Mouse (Mus musculus) limb, embryonic 12.5 days (tissue): Measurements from ENCODE around the gene Dtnb. TPM values are rescaled to one million over a fixed set of nuclear protein-coding genes. Genes with fewer than 3 reads are reported as not detected.

ENCODE experiments used
- ATAC-seq: fragments of 200-750 bp; cut with Nextera tagmentation; 2 replicates; pipeline ENCODE4 v1.8.0; 2017; ENCODE audit warnings: low read depth, moderate TSS enrichment; ENCODE audit not compliant: insufficient number of reproducible peaks, insufficient read depth, low FRiP score, low TSS enrichment
- H3K27ac ChIP-seq: fragments of 300-500 bp; sonication (generic); 2 replicates; pipeline ENCODE4 v1.5.1; 2016; ENCODE audit warnings: mild to moderate bottlenecking, moderate library complexity
- H3K27me3 ChIP-seq: fragments of 300-500 bp; sonication (generic); 2 replicates; pipeline ENCODE4 v1.6.1; 2016; ENCODE audit warnings: mild to moderate bottlenecking, moderate library complexity
- H3K36me3 ChIP-seq: fragments of 300-500 bp; sonication (generic); 2 replicates; pipeline ENCODE4 v1.6.1; 2016; ENCODE audit warnings: mild to moderate bottlenecking, moderate library complexity
- H3K4me1 ChIP-seq: fragments of 300-500 bp; sonication (generic); replicated peaks from 2 replicates; pipeline ENCODE4 v1.6.1; 2016
- H3K4me2 ChIP-seq: fragments of 300-500 bp; sonication (generic); 2 replicates; pipeline ENCODE4 v1.6.1; 2016; ENCODE audit warnings: mild to moderate bottlenecking, moderate library complexity
- H3K4me3 ChIP-seq: fragments of 300-500 bp; sonication (generic); replicated peaks from 2 replicates; pipeline ENCODE4 v1.5.1; 2016; ENCODE audit warnings: mild to moderate bottlenecking
- H3K9ac ChIP-seq: fragments of 300-500 bp; sonication (generic); replicated peaks from 2 replicates; pipeline ENCODE4 v1.6.1; 2016; ENCODE audit warnings: mild to moderate bottlenecking, moderate library complexity
- H3K9me3 ChIP-seq: fragments of 300-500 bp; sonication (generic); 2 replicates; pipeline ENCODE4 v1.6.1; 2016; ENCODE audit warnings: mild to moderate bottlenecking, moderate library complexity
- WGBS: fragments of 180-500 bp; shearing (Covaris S2); methylation state at CpG from one replicate; pipeline ENCODE4 v1.1.7; 2016; 5-methylcytosine and 5-hydroxymethylcytosine counted together
- polyA plus RNA-seq: library from polyadenylated mRNA; unstranded; fragments of >200 nt; fragmentation: Nextera tagmentation; extraction: Ambion mirVana; gene quantifications from 2 replicates; pipeline ENCODE4 v1.2.1, GENCODE M21; 2016

Gene Dtnb
- polyA plus RNA-seq, 1 experiment from 2014 or later, result 47.6 TPM

DNA sequence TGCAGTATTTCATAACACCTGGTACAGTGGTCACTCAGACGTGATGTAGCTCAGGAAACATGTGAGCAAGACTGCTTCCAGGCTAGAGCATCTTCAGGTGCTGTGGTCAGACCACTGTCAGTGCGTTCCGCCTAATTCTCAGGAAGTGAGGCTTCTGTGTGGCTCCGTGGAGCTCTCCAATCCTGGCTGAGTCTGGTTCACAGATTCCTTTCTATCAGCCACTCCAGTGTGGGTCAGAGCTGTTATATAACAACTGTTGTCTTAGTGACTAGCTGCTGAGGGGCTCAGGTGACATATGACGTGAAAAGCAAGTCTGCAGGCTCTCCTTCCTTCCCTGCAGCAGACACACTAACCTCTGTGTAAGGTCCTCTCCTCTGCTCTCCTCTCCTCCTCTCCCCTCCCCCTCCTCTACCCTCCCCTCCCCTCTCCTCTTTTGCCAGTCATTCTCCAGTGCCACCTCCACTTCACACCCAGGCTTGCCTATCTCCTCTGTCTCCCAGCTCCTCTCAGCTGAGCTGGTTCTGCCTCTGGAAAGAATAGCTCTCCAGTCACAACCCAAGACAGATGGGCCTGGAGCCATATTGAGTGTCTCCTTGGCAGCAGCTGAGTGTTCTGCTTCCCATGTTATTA lies 23.5 kb upstream of the Dtnb start:
- no peak overlapping the region for H3K9ac ChIP-seq
- no peaks in the 10 kb centered on the region for H3K9me3 ChIP-seq
- H3K36me3 ChIP-seq, result no peaks in the 10 kb centered on the region
- H3K4me1 ChIP-seq, result peaks cover 17% of the 10 kb centered on the region; the same call in 1 of the 2 replicates
- H3K27me3 ChIP-seq, result no peaks in the 10 kb centered on the region
- no peak overlapping the region for H3K27ac ChIP-seq
- WGBS, result 47% methylated on average over 5 of the region's 5 CpGs
- ATAC-seq, result no peak
- no peak overlapping the region for H3K4me2 ChIP-seq
- no peak overlapping the region for H3K4me3 ChIP-seq

DNA sequence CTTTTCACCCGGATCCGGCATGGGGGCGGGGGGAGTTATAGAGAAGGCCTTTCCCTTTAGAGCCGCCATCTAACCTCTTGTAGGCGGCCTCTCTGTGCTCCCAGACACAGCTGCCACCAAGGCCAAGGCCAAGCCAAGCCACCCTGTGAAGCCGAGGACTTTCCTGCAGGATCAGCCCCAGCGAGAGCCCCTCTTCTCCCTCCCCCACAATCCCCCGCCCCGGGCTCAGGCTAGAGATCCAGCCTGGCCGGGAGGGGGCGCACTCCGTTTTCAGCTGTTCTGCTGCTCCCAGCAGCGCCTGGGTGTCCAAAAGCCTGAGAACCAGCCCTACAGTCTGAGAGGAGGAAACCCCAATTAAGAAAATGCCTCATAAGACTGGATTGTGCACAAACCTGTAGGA lies 21.9 kb upstream of the Dtnb start:
- 8% methylated on average over 13 of the region's 13 CpGs for WGBS
- H3K4me1 ChIP-seq, result peaks cover 17% of the 10 kb centered on the region; the same call in 1 of the 2 replicates
- H3K4me2 ChIP-seq, result peak overlapping the region; percentile 24; the same call in 1 of the 2 replicates
- ATAC-seq, result 0 out of 2 replicates have a peak, but pooled peaks have one; percentile 56
- H3K9ac ChIP-seq, result no peak overlapping the region; the same call in 1 of the 2 replicates
- no peak overlapping the region for H3K27ac ChIP-seq
- H3K9me3 ChIP-seq, result no peaks in the 10 kb centered on the region
- H3K36me3 ChIP-seq, result no peaks in the 10 kb centered on the region
- H3K27me3 ChIP-seq, result no peaks in the 10 kb centered on the region
- H3K4me3 ChIP-seq, result no peak overlapping the region

DNA sequence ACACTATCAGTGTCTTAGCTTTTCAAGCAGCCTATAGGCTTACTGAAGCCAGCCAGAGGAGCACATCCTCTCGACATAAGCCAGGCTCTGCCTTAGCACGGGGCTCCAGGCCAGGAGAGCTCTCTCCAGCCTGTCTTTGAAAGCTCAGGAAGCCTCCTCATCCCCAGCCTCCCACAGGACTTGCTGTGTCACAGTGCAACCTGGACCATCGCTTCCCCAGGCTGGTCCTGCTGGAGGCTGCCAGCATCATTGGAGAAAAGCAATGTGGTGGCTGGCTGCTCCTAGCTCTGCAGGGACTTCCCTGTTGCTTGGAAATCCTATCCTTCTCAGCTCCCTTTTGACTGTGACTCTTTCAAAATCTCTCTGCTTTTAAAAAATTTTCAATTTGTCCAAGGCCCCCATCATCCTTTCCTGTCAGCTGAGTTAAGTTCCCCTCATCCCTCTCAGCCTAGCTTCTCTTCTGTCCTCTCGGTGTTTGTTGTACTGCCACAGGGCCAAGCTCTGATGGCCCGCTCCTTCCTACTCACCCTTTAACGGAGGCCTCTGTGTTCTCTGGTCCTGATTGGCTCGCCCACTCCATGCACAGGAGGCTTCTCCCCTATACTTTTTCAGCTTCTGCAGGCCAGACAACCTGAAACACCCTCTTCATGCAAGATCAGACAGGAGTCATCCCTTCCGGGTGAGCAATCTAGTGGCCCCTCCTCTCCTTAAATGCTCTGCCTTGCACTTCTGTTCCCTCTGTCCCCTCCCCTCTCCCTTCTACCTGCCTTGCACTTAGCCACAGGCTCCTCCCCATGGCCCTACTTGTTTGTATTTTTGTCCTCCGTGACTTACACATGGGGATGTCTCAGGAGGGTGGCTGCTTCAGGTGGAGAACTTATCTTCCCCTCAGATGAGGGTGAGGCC lies 14.5 kb upstream of the Dtnb start:
- no peaks in the 10 kb centered on the region for H3K4me1 ChIP-seq
- H3K36me3 ChIP-seq, result no peaks in the 10 kb centered on the region
- no peak overlapping the region for H3K9ac ChIP-seq
- H3K4me2 ChIP-seq, result no peak overlapping the region
- no peaks in the 10 kb centered on the region for H3K27me3 ChIP-seq
- ATAC-seq, result no peak
- 57% methylated on average over 9 of the region's 9 CpGs for WGBS
- H3K27ac ChIP-seq, result no peak overlapping the region
- no peaks in the 10 kb centered on the region for H3K9me3 ChIP-seq
- H3K4me3 ChIP-seq, result no peak overlapping the region

DNA sequence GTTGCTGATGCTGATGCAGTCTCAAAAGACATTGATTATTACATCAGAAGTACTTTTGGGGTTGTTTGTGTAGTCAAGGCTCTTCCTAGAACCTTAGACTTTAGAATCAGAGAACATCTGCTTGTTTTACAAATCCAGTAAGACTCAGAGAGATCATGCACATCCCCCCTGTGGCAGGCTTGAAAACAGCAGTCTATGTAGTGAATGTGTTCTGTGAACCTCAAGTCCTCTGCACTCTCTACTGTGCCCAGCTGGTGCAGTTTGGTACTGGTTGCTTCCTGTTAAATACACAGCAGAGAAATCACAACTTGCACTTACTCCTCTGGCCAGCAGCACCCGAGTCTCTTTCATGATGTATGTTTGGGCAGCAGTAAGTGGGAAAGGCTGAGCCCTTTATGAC lies 11.6 kb upstream of the Dtnb start:
- no peak overlapping the region for H3K27ac ChIP-seq
- H3K9me3 ChIP-seq, result no peaks in the 10 kb centered on the region
- H3K9ac ChIP-seq, result no peak overlapping the region
- no peaks in the 10 kb centered on the region for H3K36me3 ChIP-seq
- ATAC-seq, result no peak
- WGBS, result 18% methylated on average over 1 of the region's 1 CpGs
- H3K4me1 ChIP-seq, result no peaks in the 10 kb centered on the region
- H3K27me3 ChIP-seq, result no peaks in the 10 kb centered on the region
- no peak overlapping the region for H3K4me2 ChIP-seq
- no peak overlapping the region for H3K4me3 ChIP-seq

DNA sequence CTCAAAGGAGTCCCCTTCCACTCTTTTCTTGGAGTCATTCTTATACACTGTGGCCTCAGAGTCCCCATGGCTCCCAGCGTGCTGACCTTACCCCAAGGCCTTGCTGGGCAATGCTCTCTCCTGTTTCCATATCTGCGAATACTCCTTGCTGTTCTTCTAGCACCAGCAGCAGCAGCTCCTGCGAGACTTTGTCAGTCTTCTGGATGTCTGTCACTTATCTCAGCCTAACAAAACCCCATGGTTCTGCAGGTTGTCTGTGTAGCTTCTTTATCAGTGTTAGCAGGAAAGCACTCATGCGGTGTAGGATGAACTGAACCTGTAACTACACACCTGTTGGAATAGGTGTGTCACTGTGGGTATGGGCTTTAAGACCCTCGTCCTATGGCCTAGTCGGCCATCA lies 11.1 kb upstream of the Dtnb start:
- no peaks in the 10 kb centered on the region for H3K9me3 ChIP-seq
- no peaks in the 10 kb centered on the region for H3K4me1 ChIP-seq
- no peaks in the 10 kb centered on the region for H3K27me3 ChIP-seq
- H3K9ac ChIP-seq, result no peak overlapping the region
- H3K4me2 ChIP-seq, result no peak overlapping the region
- 85% methylated on average over 6 of the region's 6 CpGs for WGBS
- no peak for ATAC-seq
- H3K27ac ChIP-seq, result no peak overlapping the region
- no peak overlapping the region for H3K4me3 ChIP-seq
- H3K36me3 ChIP-seq, result no peaks in the 10 kb centered on the region

DNA sequence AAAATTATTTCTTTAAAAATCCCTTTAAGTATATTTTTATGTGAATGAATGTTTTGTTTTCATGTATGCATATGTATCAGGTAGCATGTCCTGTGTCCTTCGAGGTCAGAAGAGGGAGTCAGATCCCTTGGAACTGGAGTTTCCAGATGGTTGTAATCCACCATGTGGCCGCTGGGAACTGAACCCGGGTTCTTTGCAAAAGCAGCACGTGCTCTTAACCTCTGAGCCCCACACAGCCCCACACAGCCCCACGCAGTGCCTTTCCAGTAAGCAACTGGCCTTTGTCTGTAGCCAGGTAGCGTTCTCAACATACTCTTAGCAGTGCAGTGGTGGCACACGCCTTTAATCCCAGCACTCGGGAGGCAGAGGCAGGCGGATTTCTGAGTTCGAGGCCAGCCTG lies 9.4 kb upstream of the Dtnb start:
- Histone ChIP-seq H3K36me3 (no peaks in the 10 kb centered on the region), H3K4me2 (no peak overlapping the region), H3K4me3 (no peak overlapping the region), H3K27me3 (no peaks in the 10 kb centered on the region), H3K9ac (no peak overlapping the region), H3K27ac (no peak overlapping the region), H3K4me1 (no peaks in the 10 kb centered on the region), H3K9me3 (no peaks in the 10 kb centered on the region)
- ATAC-seq, result no peak
- WGBS, result 93% methylated on average over 10 of the region's 10 CpGs

DNA sequence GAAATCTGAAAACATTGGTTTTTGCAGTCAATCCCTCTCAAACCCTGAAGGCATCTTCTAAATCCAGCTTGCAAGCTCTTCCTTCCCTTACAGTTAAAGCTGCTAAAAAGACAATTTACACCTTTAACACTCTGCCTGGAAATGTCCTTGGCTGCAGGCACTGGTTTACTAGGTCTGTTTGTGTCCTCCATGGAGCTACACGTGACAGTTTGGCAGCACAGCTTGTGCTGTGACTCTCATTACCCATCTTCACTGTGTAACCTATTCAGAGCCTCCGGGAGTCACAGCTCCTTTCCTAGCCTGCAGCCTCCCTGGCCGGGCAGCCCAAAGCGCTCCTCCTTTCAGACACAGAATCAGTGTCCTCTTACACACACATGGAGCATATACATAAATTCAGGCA lies 8.5 kb upstream of the Dtnb start:
- no peaks in the 10 kb centered on the region for H3K27me3 ChIP-seq
- no peak overlapping the region for H3K9ac ChIP-seq
- 84% methylated on average over 4 of the region's 4 CpGs for WGBS
- H3K4me3 ChIP-seq, result no peak overlapping the region
- H3K4me2 ChIP-seq, result no peak overlapping the region
- no peaks in the 10 kb centered on the region for H3K9me3 ChIP-seq
- no peak overlapping the region for H3K27ac ChIP-seq
- no peak for ATAC-seq
- no peaks in the 10 kb centered on the region for H3K36me3 ChIP-seq
- H3K4me1 ChIP-seq, result no peaks in the 10 kb centered on the region

DNA sequence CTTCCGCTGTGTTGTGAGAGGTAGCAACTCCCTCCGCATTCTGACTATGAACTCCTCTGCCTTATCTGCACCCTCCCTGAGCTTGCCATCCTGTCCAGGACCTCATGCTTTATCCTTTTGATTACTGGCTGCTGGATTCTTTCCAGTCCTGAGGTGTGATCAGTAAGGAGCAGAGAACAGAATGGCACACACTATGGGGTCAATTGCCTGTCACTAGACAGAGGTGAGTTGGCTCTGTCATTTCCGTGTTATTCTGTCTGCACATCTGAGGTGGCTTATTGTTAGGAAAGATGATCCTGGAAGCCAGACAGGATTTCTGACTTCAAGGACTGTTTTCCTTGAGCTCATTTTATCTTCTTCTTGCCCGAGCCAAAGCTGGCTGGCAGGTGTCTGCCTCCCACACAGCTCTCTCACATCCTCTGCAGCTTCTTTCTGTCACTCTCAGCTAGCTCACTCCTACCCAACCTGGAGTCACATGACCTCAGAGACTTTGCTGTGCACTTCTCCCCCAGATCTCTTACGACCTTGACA lies 3.7 kb upstream of the Dtnb start:
- no peak overlapping the region for H3K27ac ChIP-seq
- no peak overlapping the region for H3K4me2 ChIP-seq
- H3K9ac ChIP-seq, result no peak overlapping the region
- no peaks in the 10 kb centered on the region for H3K9me3 ChIP-seq
- no peaks in the 10 kb centered on the region for H3K36me3 ChIP-seq
- no peaks in the 10 kb centered on the region for H3K27me3 ChIP-seq
- no peak overlapping the region for H3K4me3 ChIP-seq
- ATAC-seq, result no peak
- 73% methylated on average over 5 of the region's 5 CpGs for whole genome bisulfite sequencing
- peaks cover 6% of the 10 kb centered on the region for H3K4me1 ChIP-seq

DNA sequence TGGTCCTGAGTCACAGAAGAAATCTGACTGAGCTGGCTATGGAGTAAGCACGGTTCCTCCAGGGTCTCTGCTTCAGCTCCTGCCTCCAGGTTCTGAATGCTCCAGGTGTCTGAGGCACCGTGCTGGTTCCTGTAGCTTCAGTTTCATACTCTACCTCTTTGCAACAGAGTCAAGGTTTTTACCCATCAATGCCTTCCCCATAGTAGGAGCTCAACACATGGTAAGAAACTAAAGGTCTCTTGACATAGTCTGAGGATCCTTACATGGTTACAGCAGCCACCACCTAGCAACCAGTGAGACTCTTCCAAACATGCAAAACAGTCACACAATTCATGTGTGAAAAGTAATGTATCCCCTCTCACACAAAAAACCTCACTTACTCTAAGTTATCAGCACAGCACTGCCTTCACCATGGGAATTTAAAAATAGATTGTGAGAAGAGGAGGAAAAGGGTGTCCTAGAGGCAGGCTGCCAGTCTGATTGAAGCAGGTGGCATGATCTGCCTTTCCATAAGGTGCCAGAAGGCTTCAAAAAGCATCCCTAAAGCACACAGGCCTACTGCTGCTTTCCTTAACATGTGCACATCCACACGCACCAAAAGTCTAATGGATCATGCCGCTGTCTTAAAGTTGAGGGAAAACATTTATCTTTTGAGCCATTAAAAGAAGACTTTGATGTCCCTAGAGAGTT lies 1.3 kb upstream of the Dtnb start:
- Histone ChIP-seq H3K9ac (no peak overlapping the region), H3K4me1 (peaks cover 11% of the 10 kb centered on the region), H3K4me2 (no peak overlapping the region), H3K4me3 (no peak overlapping the region), H3K27ac (no peak overlapping the region), H3K27me3 (no peaks in the 10 kb centered on the region), H3K9me3 (no peaks in the 10 kb centered on the region), H3K36me3 (no peaks in the 10 kb centered on the region)
- 87% methylated on average over 4 of the region's 4 CpGs for WGBS
- no peak for ATAC-seq

DNA sequence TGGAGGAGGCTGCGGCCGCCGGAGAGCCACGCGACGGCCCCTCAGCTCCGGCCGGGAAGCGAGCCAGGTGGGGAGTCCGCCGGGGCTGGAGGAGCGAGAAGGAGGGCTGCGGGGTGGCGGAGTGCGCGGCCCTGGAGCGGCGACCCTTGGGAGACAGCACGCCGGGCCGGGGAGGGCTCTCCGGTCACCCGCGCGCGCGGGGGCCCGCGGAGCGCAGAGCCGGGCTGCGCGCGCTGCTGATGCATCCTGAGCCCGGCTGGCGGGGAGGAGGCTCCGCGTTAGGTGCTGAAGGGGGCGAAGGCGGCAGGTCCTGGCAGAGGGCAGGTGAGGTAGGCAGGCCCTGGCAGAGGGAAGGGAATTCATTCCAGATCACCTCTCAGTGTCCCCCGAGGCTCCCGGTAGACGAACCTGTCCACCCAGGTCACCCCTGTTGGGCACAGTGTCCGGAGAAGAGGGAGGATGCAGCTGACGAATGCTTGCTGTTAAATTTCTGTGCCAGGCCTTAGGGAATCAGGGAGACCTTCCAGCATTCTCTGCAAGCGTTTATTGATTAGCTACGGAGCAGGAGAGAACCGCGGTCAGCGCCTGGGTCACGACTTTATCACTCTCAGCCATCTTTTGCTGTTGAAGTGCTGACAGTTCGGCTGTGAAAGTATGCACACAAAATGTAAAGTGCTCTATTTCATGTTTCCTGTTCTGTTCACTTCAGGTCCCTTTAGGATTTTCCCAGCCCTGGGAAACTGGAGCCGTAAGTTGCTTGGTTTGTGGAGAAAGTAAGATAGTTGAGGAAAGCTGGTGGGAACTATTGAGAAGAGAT lies 608 bp downstream of the Dtnb start:
- H3K36me3 ChIP-seq, result no peaks in the 10 kb centered on the region
- peaks cover 11% of the 10 kb centered on the region for H3K4me1 ChIP-seq
- H3K9me3 ChIP-seq, result no peaks in the 10 kb centered on the region
- peak; percentile 69 for ATAC-seq
- peak overlapping the region; percentile 78 for H3K4me2 ChIP-seq
- H3K27ac ChIP-seq, result peak overlapping the region; percentile 92
- peak overlapping the region; percentile 95 for H3K9ac ChIP-seq
- WGBS, result 1% methylated on average over 53 of the region's 53 CpGs
- H3K4me3 ChIP-seq, result peak overlapping the region; percentile 89
- no peaks in the 10 kb centered on the region for H3K27me3 ChIP-seq
